Comparison of ENCODE assay signal across 24 mouse cellular contexts in genomic region chr6:5768576-5768975, GRCm38 (mm10). TPM values are rescaled to one million over a fixed set of nuclear protein-coding genes. Genes with fewer than 3 reads are reported as not detected.
DNase-seq lines count a peak whose midpoint lies in the region; TF ChIP-seq lines count a peak whose summit lies in the region.
"Had no signal": no experiment of that assay in that cellular context is flagged by ENCODE, and none has a peak within 500 bp of the region (broad histone marks: within the 10 kb centered on the region; RNA-seq: fewer than 3 reads in every experiment).

No protein-coding gene starts in this region.

- 20% methylated on average over 1 of the region's 1 CpGs for WGBS in olfactory bulb, adult 2 months

- H3K4me1 ChIP-seq in olfactory bulb, adult 2 months (ENCODE audit: control insufficient read depth, insufficient read depth, low read length) = 0 out of 2 replicates have a peak, but pooled peaks cover 1% of the 10 kb centered on the region
- H3K4me1 ChIP-seq: embryonic facial prominence, embryonic 13.5 days; forebrain, embryonic 15.5 days; midbrain, embryonic 15.5 days had no signal

- TF ChIP-seq POLR2A in brain, embryonic 14.5 days (IDR thresholded peaks at IDR 0.05; ENCODE audit: borderline replicate concordance, extremely low read depth, insufficient read depth, insufficient read length, poor library complexity, severe bottlenecking) = no peak
- no peak for TF ChIP-seq POLR2A in olfactory bulb, adult 2 months (IDR thresholded peaks at IDR 0.05; ENCODE audit: insufficient read depth, low read depth, low read length)

- H3K4me3 ChIP-seq in olfactory bulb, adult 2 months (ENCODE audit: insufficient read depth, low read depth, low read length) = no peak overlapping the region
- H3K4me3 ChIP-seq in left cerebral cortex, adult 2 months = no peak overlapping the region
- H3K4me3 ChIP-seq: embryonic facial prominence, embryonic 13.5 days; erythroblast, embryonic 14.5 days; forebrain, embryonic 15.5 days; midbrain, embryonic 15.5 days had no signal

- peak overlapping the region; percentile 92 for H3K27ac ChIP-seq in olfactory bulb, adult 2 months (ENCODE audit: insufficient read depth, low read depth, low read length)
- no peak overlapping the region for H3K27ac ChIP-seq in left cerebral cortex, adult 2 months
- H3K27ac ChIP-seq: embryonic facial prominence, embryonic 13.5 days; forebrain, embryonic 15.5 days; hindbrain, embryonic 14.5 days; macrophage; midbrain, embryonic 15.5 days; stomach, postnatal 0 days had no signal

- TF ChIP-seq CTCF in brain, embryonic 14.5 days (IDR thresholded peaks at IDR 0.05; ENCODE audit: borderline replicate concordance, extremely low read depth, insufficient read depth, insufficient read length) = no peak
- TF ChIP-seq CTCF in olfactory bulb, adult 2 months (IDR thresholded peaks at IDR 0.05; ENCODE audit: insufficient read depth, low read depth, low read length) = no peak
- no peak for TF ChIP-seq CTCF in left cerebral cortex, adult 2 months (IDR thresholded peaks at IDR 0.05)

- intact Hi-C loops in heart, postnatal 10 days (cut with DNase I) = no loop called here
- intact Hi-C loops in left cerebral cortex, adult 2 months (cut with DNase I) = no loop called here

- peak; percentile 18 for DNase-seq in heart, adult 11 months
- no peak for DNase-seq in heart, postnatal 10 days
- peak; percentile 59 for DNase-seq in brain, embryonic 14.5 days (ENCODE audit: low read depth)
- peak; percentile 31 for DNase-seq in cerebellum, adult 8-10 months
- no peak for DNase-seq in left cerebral cortex, adult 2 months (ENCODE audit: extremely low spot score in 1 of 2, low spot score in 2 of 2)
- no peak for DNase-seq in right cerebral cortex, postnatal 4 days
- DNase-seq: adrenal gland, adult 2 months; gastrocnemius, postnatal 36 days; heart, postnatal 36 days; kidney, adult 8-10 months; kidney, postnatal 10 days; liver, postnatal 0 days; right cerebral cortex, adult 18-20 months; thymus, adult 2 months; thymus, postnatal 4 days had no signal

RNA-seq across cellular contexts. Expression of gene Dync1i1, which starts 43.1 kb away (rescaled TPM):
- under 1 TPM; 0.35 to 0.86 TPM for total RNA-seq in heart, postnatal 10 days (2021)
- 19.3 and 35.9 TPM in 2 replicates for polyA plus RNA-seq in brain, embryonic 14.5 days (2012; rRNA removed)
- 116 TPM in 1 of 2 replicates, not detected in the other for polyA plus RNA-seq in olfactory bulb, adult 2 months (2012; ENCODE audit: insufficient read depth, insufficient read length, low replicate concordance, missing spikeins)
- 100 to 1,000 TPM; 125 to 137 TPM for total RNA-seq in left cerebral cortex, adult 2 months (2021)
- polyA plus RNA-seq: CD4-positive, CD25-positive, alpha-beta regulatory T cell, adult 4 months; erythroblast, embryonic 14.5 days; macrophage had no signal

Comparison
In these comparisons a context has a peak if more than half of its experiments do, and no peak if none do; other contexts are left out.
1. DNase-seq: peak in heart, adult 11 months (single experiment), brain, embryonic 14.5 days (single experiment) and cerebellum, adult 8-10 months (single experiment); none in heart, postnatal 10 days (0 of 2), left cerebral cortex, adult 2 months (0 of 2) and right cerebral cortex, postnatal 4 days (single experiment).
2. RNA of gene Dync1i1, which starts 43.1 kb away (total RNA-seq): 125 to 137 TPM in left cerebral cortex, adult 2 months; 0.35 to 0.86 TPM in heart, postnatal 10 days; every median in the first group is over 10 times any median in the second.